Mouse (Mus musculus) limb, embryonic 11.5 days (tissue): ENCODE data around the gene Sync. TPM values are rescaled to one million over a fixed set of nuclear protein-coding genes. Genes with fewer than 3 reads are reported as not detected.

ENCODE experiments used
- ATAC-seq: fragments of 200-750 bp; cut with Nextera tagmentation; 2 replicates; pipeline ENCODE4 v1.8.0; 2017; ENCODE audit warnings: low read depth; ENCODE audit not compliant: insufficient number of reproducible peaks, low FRiP score, low TSS enrichment
- DNase-seq: peaks from one replicate; pipeline ENCODE4 v3.0.0-alpha.2; 2015; ENCODE audit warnings: low spot score
- H3K27ac ChIP-seq: fragments of 300-500 bp; sonication (generic); replicated peaks from 2 replicates; pipeline ENCODE4 v1.5.1; 2014; ENCODE audit warnings: low read depth, mild to moderate bottlenecking, low read length
- H3K27me3 ChIP-seq: fragments of 300-500 bp; sonication (generic); 2 replicates; pipeline ENCODE4 v1.6.1; 2014; ENCODE audit warnings: mild to moderate bottlenecking, low read length, mixed read lengths; ENCODE audit not compliant: control insufficient read depth, insufficient read depth
- H3K36me3 ChIP-seq: fragments of 300-500 bp; sonication (generic); 2 replicates; pipeline ENCODE4 v1.6.1; 2014; ENCODE audit warnings: mild to moderate bottlenecking, low read length, moderate library complexity, mixed read lengths; ENCODE audit not compliant: control insufficient read depth, insufficient read depth
- H3K4me1 ChIP-seq: fragments of 300-500 bp; sonication (generic); 2 replicates; pipeline ENCODE4 v1.6.1; 2014; ENCODE audit warnings: low read length, mixed read lengths; ENCODE audit not compliant: control insufficient read depth, insufficient read depth
- H3K4me2 ChIP-seq: fragments of 300-500 bp; sonication (generic); 2 replicates; pipeline ENCODE4 v1.6.1; 2014; ENCODE audit warnings: low read depth, mild to moderate bottlenecking, moderate library complexity; ENCODE audit not compliant: severe bottlenecking
- H3K4me3 ChIP-seq: fragments of 300-500 bp; sonication (generic); 2 replicates; pipeline ENCODE4 v1.5.1; 2014; ENCODE audit warnings: low read depth, low read length
- H3K9ac ChIP-seq: fragments of 300-500 bp; sonication (generic); 2 replicates; pipeline ENCODE4 v1.6.1; 2014; ENCODE audit warnings: mild to moderate bottlenecking, low read length
- H3K9me3 ChIP-seq: fragments of 300-500 bp; sonication (generic); 2 replicates; pipeline ENCODE4 v1.6.1; 2016; ENCODE audit warnings: low read length; ENCODE audit not compliant: control insufficient read depth
- WGBS: fragments of 180-500 bp; shearing (Covaris S2); extraction: QIAGEN DNeasy Blood & Tissue Kit; methylation state at CpG from one replicate; pipeline ENCODE4 v1.1.7; 2014; 5-methylcytosine and 5-hydroxymethylcytosine counted together
- polyA plus RNA-seq: library from polyadenylated mRNA; unstranded; fragments of >200 nt; fragmentation: Nextera tagmentation; extraction: Ambion mirVana; gene quantifications from 2 replicates; pipeline ENCODE4 v1.2.1, GENCODE M21; 2014

The Sync gene
- polyA plus RNA-seq, 1 experiment from 2014 or later, result 0.59 TPM

DNA sequence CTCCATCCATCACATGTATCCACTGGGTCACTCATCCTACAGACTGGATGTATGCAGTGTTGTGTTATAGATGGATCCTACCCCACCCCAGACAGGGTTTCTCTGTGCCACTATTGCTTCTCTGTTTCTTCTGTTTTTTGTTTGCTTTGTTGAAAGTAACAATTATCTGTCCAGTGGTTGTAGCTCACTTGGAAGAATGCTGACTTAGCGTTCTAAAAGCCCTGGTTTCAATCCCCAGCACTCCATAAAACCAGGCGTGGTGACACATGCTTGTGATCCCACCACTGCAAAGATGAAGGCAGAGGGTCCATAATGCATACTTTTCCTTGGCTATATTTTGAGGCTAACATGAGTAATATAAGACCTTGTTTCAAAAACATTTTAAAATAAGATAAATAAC lies 55.3 kb downstream of the Sync start:
- no peak overlapping the region for H3K4me3 ChIP-seq
- no peaks in the 10 kb centered on the region for H3K27me3 ChIP-seq
- H3K4me1 ChIP-seq, result no peaks in the 10 kb centered on the region
- no peak overlapping the region for H3K4me2 ChIP-seq
- no peak for ATAC-seq
- peaks cover 6% of the 10 kb centered on the region for H3K36me3 ChIP-seq
- H3K27ac ChIP-seq, result no peak overlapping the region
- WGBS, result 79% methylated on average over 2 of the region's 2 CpGs
- no peaks in the 10 kb centered on the region for H3K9me3 ChIP-seq
- no peak overlapping the region for H3K9ac ChIP-seq
- no peak for DNase-seq

- no peaks in the 10 kb centered on the region for H3K4me1 ChIP-seq
- DNase-seq (no peak), ATAC-seq (no peak)
- no peaks in the 10 kb centered on the region for H3K27me3 ChIP-seq
- H3K9me3 ChIP-seq, result no peaks in the 10 kb centered on the region
- no peak overlapping the region for H3K4me3 ChIP-seq
- H3K4me2 ChIP-seq, result no peak overlapping the region
- H3K36me3 ChIP-seq, result peaks cover 6% of the 10 kb centered on the region
- no peak overlapping the region for H3K27ac ChIP-seq
- WGBS, result 86% methylated on average over 15 of the region's 15 CpGs
- no peak overlapping the region for H3K9ac ChIP-seq
Observed at GRCm38 (mm10) chr4:129346481-129347154, 59.2 kb downstream of the Sync start.

- no peak overlapping the region for H3K4me2 ChIP-seq
- H3K36me3 ChIP-seq, result no peaks in the 10 kb centered on the region
- no peak overlapping the region for H3K9ac ChIP-seq
- no peaks in the 10 kb centered on the region for H3K27me3 ChIP-seq
- ATAC-seq, result no peak
- H3K4me1 ChIP-seq, result no peaks in the 10 kb centered on the region
- WGBS, result 8% methylated on average over 1 of the region's 1 CpGs
- H3K27ac ChIP-seq, result no peak overlapping the region
- H3K9me3 ChIP-seq, result no peaks in the 10 kb centered on the region
- no peak overlapping the region for H3K4me3 ChIP-seq
- DNase-seq, result peak; percentile 92
Observed at GRCm38 (mm10) chr4:129350644-129351043, 63.2 kb downstream of the Sync start.

DNA sequence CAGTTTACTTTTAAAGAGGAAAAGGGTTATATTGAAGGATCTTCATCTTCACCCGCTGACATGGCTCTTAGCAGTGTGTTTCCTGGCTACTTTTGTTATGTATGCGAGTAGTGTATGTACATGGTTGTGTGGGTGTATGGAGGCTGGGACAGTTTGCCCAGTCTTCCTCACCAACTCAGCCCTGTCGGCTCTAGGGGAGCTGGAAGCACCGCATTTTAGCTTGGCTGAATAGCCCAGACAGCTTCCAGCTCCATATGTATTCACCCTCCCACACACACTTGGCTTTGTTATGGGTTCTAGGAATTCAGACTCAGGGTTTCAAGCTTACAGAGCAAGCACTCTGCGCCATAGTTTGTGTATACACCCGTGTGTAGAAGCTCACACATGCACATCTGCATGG lies 63.7 kb downstream of the Sync start:
- DNase-seq (no peak), ATAC-seq (no peak)
- Histone ChIP-seq H3K9ac (no peak overlapping the region), H3K27ac (no peak overlapping the region), H3K9me3 (no peaks in the 10 kb centered on the region), H3K4me2 (no peak overlapping the region), H3K27me3 (no peaks in the 10 kb centered on the region), H3K36me3 (peaks cover under 1% of the 10 kb centered on the region; the same call in 1 of the 2 replicates), H3K4me3 (no peak overlapping the region), H3K4me1 (no peaks in the 10 kb centered on the region)
- WGBS, result 83% methylated on average over 6 of the region's 6 CpGs

DNA sequence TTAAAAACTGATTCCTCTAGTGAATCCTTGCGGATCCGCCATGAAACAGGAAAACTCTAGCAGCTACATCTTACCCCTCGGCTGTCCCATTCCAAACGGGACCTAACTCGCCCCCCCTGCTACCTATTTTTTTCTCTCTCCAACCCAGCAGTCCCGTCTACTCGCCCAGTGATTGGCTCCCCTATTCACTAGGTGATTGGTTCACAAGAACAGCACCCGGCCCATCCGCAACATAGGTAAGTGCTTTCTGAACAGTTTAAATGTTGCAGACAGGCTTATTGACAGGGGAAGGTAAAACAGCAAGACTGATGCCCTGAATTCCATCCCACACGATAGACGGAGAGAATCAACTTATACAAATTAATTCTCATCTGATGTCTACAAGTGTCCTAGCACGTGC lies 65.8 kb downstream of the Sync start:
- H3K4me2 ChIP-seq, result no peak overlapping the region
- no peaks in the 10 kb centered on the region for H3K4me1 ChIP-seq
- H3K4me3 ChIP-seq, result no peak overlapping the region
- H3K9ac ChIP-seq, result no peak overlapping the region
- H3K27ac ChIP-seq, result no peak overlapping the region
- no peaks in the 10 kb centered on the region for H3K9me3 ChIP-seq
- H3K36me3 ChIP-seq, result peaks cover 3% of the 10 kb centered on the region; the same call in 1 of the 2 replicates
- no peaks in the 10 kb centered on the region for H3K27me3 ChIP-seq
- no peak for ATAC-seq
- no peak for DNase-seq
- 88% methylated on average over 12 of the region's 12 CpGs for WGBS

GRCm38 (mm10) chr4:129354236-129354635 lies 66.8 kb downstream of the Sync start:
- Histone ChIP-seq H3K36me3 (peaks cover 3% of the 10 kb centered on the region; the same call in 1 of the 2 replicates), H3K4me2 (no peak overlapping the region), H3K27ac (no peak overlapping the region), H3K9ac (no peak overlapping the region), H3K4me1 (no peaks in the 10 kb centered on the region), H3K9me3 (no peaks in the 10 kb centered on the region), H3K27me3 (no peaks in the 10 kb centered on the region), H3K4me3 (no peak overlapping the region)
- DNase-seq, result no peak
- 83% methylated on average over 15 of the region's 15 CpGs for WGBS
- no peak for ATAC-seq

DNA sequence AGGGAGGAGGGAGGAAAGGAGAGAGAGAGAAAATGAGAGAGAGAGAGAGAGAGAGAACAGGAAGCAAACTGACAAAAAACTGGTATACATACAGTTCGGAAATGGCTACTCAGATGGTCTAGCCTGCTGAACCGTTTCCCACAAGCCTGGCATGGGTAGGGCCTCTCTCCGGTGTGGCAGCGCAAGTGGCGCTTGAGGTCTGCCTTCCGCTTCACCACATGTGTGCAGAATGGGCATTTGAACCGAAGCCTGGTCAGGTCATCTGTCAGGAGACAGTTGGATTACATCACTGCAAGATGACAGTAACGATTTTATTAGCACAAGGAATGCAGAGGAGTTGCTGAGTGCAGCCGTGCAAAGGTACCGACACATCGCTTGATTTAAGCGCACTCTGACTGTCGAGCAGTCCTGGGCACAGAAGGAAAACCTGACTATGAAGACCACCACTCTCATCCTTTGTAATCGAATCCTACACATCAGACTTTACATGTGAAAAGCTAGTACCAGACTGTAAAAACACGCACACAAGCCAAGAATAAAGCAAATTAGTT lies 70.3 kb downstream of the Sync start:
- Histone ChIP-seq H3K27me3 (no peaks in the 10 kb centered on the region), H3K36me3 (peaks cover 3% of the 10 kb centered on the region; the same call in 1 of the 2 replicates), H3K4me1 (no peaks in the 10 kb centered on the region), H3K9ac (no peak overlapping the region), H3K27ac (no peak overlapping the region), H3K9me3 (no peaks in the 10 kb centered on the region), H3K4me3 (no peak overlapping the region), H3K4me2 (no peak overlapping the region)
- WGBS, result 84% methylated on average over 15 of the region's 15 CpGs
- ATAC-seq (no peak), DNase-seq (no peak)
